Mouse (Mus musculus) spleen, postnatal 10 days (tissue): ENCODE measurements around the gene Tnfaip2.
A peak's percentile ranks its signal among the peaks of the same experiment; 100 is the strongest.

Source experiments
- DNase-seq, 2 experiments: peaks; one replicate each; pipeline ENCODE4 v3.0.0; 2021 to 2022; ENCODE audit warnings: low spot score in 2 of 2

Gene Tnfaip2

GRCm38 (mm10) chr12:111443921-111444831, 1.9 kb downstream of the Tnfaip2 start:
- peak in 1 of 2 experiments; percentile 55 for DNase-seq

GRCm38 (mm10) chr12:111445161-111445889, 3.1 kb downstream of the Tnfaip2 start:
- peak in 1 of 2 experiments; percentile 42 for DNase-seq

- DNase-seq = peak in 1 of 2 experiments; percentile 29
Measured at GRCm38 (mm10) chr12:111445890-111446613, 3.8 kb downstream of the Tnfaip2 start.

GRCm38 (mm10) chr12:111446745-111447144, 4.5 kb downstream of the Tnfaip2 start:
- DNase-seq = no peak

GRCm38 (mm10) chr12:111447350-111447749, 5.1 kb downstream of the Tnfaip2 start:
- DNase-seq = peak in 1 of 2 experiments; percentile 20

- no peak for DNase-seq
Measured at GRCm38 (mm10) chr12:111447898-111448760, 5.9 kb downstream of the Tnfaip2 start.

GRCm38 (mm10) chr12:111448931-111449705, 6.8 kb downstream of the Tnfaip2 start:
- no peak for DNase-seq

GRCm38 (mm10) chr12:111450359-111450758, 8.1 kb downstream of the Tnfaip2 start:
- peak in 1 of 2 experiments; percentile 5 for DNase-seq

GRCm38 (mm10) chr12:111451561-111451960, 9.3 kb downstream of the Tnfaip2 start:
- peak in 1 of 2 experiments; percentile 10 for DNase-seq

- DNase-seq = peak in 1 of 2 experiments; percentile 35
Measured at GRCm38 (mm10) chr12:111454021-111454420, 11.8 kb downstream of the Tnfaip2 start.

GRCm38 (mm10) chr12:111454543-111455280, 12.4 kb downstream of the Tnfaip2 start:
- DNase-seq = peak in 1 of 2 experiments; percentile 19

- DNase-seq = peak in 1 of 2 experiments; percentile 28
Measured at GRCm38 (mm10) chr12:111455311-111455846, 13.1 kb downstream of the Tnfaip2 start.

- DNase-seq = no peak
Measured at GRCm38 (mm10) chr12:111455860-111456259, 13.6 kb downstream of the Tnfaip2 start.

GRCm38 (mm10) chr12:111457742-111458141, 15.5 kb downstream of the Tnfaip2 start:
- DNase-seq = no peak

- no peak for DNase-seq
Measured at GRCm38 (mm10) chr12:111463570-111463969, 21.3 kb downstream of the Tnfaip2 start.

- no peak for DNase-seq
Measured at GRCm38 (mm10) chr12:111466369-111466768, 24.1 kb downstream of the Tnfaip2 start.

GRCm38 (mm10) chr12:111468206-111468605, 25.9 kb downstream of the Tnfaip2 start:
- no peak for DNase-seq

GRCm38 (mm10) chr12:111469507-111469906, 27.2 kb downstream of the Tnfaip2 start:
- peak; percentile 60 to 80 for DNase-seq

- no peak for DNase-seq
Measured at GRCm38 (mm10) chr12:111471119-111471518, 28.9 kb downstream of the Tnfaip2 start.
